Mouse (Mus musculus): ENCODE data around the gene Ufsp1.

- no peak for TF ChIP-seq POLR2A (IDR thresholded peaks at IDR 0.05; ENCODE audit: insufficient read length, low read depth)
- no peak for TF ChIP-seq SRF (IDR thresholded peaks at IDR 0.05; ENCODE audit: control insufficient read depth, insufficient read length, low read depth)
- no peak for TF ChIP-seq POLR2AphosphoS2 (IDR thresholded peaks at IDR 0.05; ENCODE audit: insufficient read length, low read depth)
- TF ChIP-seq USF1 (IDR thresholded peaks at IDR 0.05; ENCODE audit: low read depth) = no peak
- no peak for TF ChIP-seq E2F4 (IDR thresholded peaks at IDR 0.05; ENCODE audit: insufficient read depth)
- no peak for TF ChIP-seq TCF3 (IDR thresholded peaks at IDR 0.05; ENCODE audit: insufficient read length, low read depth)
- no peak for TF ChIP-seq MYOG (IDR thresholded peaks at IDR 0.05; ENCODE audit: control insufficient read depth in 1 of 3, insufficient read depth in 1 of 3, insufficient read length in 2 of 3, low read depth in 2 of 3)
- no peak for TF ChIP-seq MYOD1 (IDR thresholded peaks at IDR 0.05; ENCODE audit: control insufficient read depth in 1 of 3, insufficient read length in 2 of 3, low read depth in 2 of 3)
- TF ChIP-seq MAX (IDR thresholded peaks at IDR 0.05; ENCODE audit: low read depth) = no peak
- TF ChIP-seq CEBPB (IDR thresholded peaks at IDR 0.05; ENCODE audit: insufficient read depth, poor library complexity, severe bottlenecking) = no peak
- TF ChIP-seq TCF12 (IDR thresholded peaks at IDR 0.05; ENCODE audit: insufficient read depth, poor library complexity, severe bottlenecking) = no peak
- no peak for TF ChIP-seq REST (IDR thresholded peaks at IDR 0.05; ENCODE audit: insufficient read depth, insufficient read length)
These were observed 9.4 kb upstream of the Ufsp1 start for GRCm38 (mm10) chr5:137285045-137285444.
